Mouse (Mus musculus): ENCODE data around the gene Col6a2. TPM values are rescaled to one million over a fixed set of nuclear protein-coding genes. Genes with fewer than 3 reads are reported as not detected.

Col6a2 gene
- polyA plus RNA-seq, 1 experiment from 2014 or later, result 23.5 TPM

DNA sequence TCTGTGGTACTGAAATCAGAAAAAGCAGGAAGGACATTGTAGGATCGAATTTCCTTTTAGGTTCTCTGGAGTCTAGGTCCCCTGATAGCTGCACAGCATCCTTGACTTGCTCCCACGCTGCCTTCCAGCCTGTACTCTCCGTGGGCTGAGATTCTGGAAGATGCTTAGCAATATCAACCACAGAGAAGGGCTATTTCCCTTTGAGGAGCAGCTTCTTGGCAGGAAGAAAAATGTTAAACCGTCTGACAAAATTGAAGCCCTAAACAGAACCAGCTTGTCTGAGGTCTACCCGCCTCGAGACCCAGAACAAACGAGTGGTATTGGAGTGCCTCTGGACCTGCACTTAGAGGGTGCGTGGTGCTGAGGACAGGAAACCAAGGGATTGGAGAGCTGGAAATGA is 9.2 kb upstream of the Col6a2 start:
- 0 out of 2 replicates have a peak, but pooled peaks cover 3% of the 10 kb centered on the region for H3K9me3 ChIP-seq
- no peaks in the 10 kb centered on the region for H3K4me1 ChIP-seq (replicated peaks)
- no peaks in the 10 kb centered on the region for H3K27me3 ChIP-seq
- H3K4me3 ChIP-seq, result no peak overlapping the region
- no peak for ATAC-seq (ENCODE audit: low FRiP score)
- H3K4me2 ChIP-seq, result no peak overlapping the region
- no peak overlapping the region for H3K27ac ChIP-seq
- no peak overlapping the region for H3K9ac ChIP-seq
- H3K36me3 ChIP-seq, result no peaks in the 10 kb centered on the region
- WGBS, result 84% methylated on average over 8 of the region's 8 CpGs

DNA sequence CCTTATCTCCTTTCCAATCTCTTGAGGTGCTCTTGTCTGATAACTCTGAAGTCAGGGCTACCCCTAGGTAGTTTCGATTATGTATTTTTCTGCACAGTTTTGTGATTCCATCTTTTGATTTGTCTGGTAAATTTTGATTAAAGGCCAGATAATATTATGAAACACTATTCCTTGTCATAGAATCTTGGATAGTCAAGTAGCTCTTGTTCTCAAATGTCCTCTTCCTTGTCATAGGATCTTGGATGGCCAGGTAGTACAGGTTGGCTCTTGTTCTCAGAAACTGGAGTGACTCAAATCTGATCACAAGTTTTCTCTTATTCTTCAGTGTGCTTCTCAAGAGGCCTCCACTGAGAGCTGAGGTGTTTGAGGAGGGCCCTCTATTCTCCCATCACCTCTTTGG is 7.2 kb upstream of the Col6a2 start:
- no peak overlapping the region for H3K9ac ChIP-seq
- no peaks in the 10 kb centered on the region for H3K4me1 ChIP-seq (replicated peaks)
- H3K4me2 ChIP-seq, result no peak overlapping the region
- H3K4me3 ChIP-seq, result no peak overlapping the region
- no peak for ATAC-seq (ENCODE audit: low FRiP score)
- H3K9me3 ChIP-seq, result 0 out of 2 replicates have a peak, but pooled peaks cover 3% of the 10 kb centered on the region
- H3K36me3 ChIP-seq, result no peaks in the 10 kb centered on the region
- H3K27ac ChIP-seq, result no peak overlapping the region
- no peaks in the 10 kb centered on the region for H3K27me3 ChIP-seq
- 100% methylated on average over 1 of the region's 1 CpGs for WGBS

DNA sequence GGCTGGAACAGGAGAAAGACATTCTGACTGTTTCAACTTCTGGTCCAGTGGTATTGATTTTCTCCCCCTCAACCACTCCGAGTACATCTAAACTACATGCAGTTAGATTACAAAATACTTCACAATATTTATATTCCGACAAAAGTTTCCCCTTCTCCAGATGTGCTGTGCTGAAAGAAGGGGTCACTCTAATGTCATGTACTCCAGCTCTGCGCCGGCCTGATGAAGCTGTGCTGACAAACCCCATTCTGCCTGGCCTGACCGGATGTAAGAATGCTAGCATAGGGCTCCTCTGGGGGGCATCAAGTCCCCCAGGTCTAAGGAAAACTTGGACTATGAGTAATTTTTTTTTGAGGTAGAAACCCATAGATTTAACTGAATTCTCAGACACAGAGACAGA is 4.3 kb upstream of the Col6a2 start:
- no peak overlapping the region for H3K4me3 ChIP-seq
- no peak overlapping the region for H3K9ac ChIP-seq
- H3K27ac ChIP-seq, result no peak overlapping the region
- peaks cover 9% of the 10 kb centered on the region for H3K4me1 ChIP-seq (replicated peaks)
- peaks cover 9% of the 10 kb centered on the region; the same call in 1 of the 2 replicates for H3K27me3 ChIP-seq
- no peak for ATAC-seq (ENCODE audit: low FRiP score)
- no peak overlapping the region for H3K4me2 ChIP-seq
- H3K9me3 ChIP-seq, result 0 out of 2 replicates have a peak, but pooled peaks cover 3% of the 10 kb centered on the region
- 89% methylated on average over 5 of the region's 5 CpGs for WGBS
- H3K36me3 ChIP-seq, result no peaks in the 10 kb centered on the region

DNA sequence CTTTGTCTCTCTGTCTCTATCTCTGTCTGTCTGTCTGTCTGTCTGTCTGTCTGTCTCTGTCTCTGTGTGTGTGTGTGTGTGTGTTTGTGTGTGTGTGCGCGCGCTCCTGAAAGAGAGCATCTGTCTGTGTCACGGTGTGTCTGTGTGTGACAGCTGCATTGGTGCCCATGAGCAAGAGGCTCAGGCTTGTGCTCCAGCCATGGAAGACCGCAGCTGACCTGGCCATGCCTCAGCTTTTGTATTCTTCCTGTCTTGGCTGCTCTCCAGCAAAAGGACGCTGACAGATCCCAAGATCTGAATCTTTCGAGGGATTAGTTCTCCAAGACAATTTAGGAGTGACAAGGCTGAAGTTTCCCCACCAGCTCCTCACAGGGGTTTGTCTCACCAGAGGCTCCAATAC is 1.5 kb upstream of the Col6a2 start:
- H3K9ac ChIP-seq, result no peak overlapping the region
- H3K4me3 ChIP-seq, result no peak overlapping the region
- H3K27ac ChIP-seq, result no peak overlapping the region
- ATAC-seq (ENCODE audit: low FRiP score), result no peak
- 0 out of 2 replicates have a peak, but pooled peaks cover 3% of the 10 kb centered on the region for H3K9me3 ChIP-seq
- no peaks in the 10 kb centered on the region for H3K36me3 ChIP-seq
- 73% methylated on average over 7 of the region's 7 CpGs for WGBS
- peaks cover 9% of the 10 kb centered on the region for H3K4me1 ChIP-seq (replicated peaks)
- no peak overlapping the region for H3K4me2 ChIP-seq
- peaks cover 11% of the 10 kb centered on the region; the same call in 1 of the 2 replicates for H3K27me3 ChIP-seq

DNA sequence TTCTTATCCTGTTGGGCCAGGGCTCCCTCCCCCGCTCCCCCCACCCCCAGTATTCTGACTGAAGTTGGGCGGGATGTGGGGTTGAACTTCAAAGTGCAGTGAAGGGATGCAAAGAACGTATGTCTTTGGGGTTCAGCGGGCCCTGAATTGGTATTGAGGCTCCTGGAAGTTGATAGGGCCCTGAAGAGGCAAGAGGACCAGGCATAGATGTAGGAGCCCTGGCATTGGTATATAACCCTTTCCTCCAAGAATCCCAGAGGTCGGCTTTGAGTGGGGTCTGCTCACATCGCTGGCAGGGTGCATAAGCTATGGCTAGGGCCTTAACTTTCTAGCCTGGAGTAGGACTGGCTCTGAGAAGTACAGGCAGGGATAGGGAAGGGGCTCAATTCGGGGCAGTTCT is 304 bp upstream of the Col6a2 start:
- Histone ChIP-seq H3K36me3 (no peaks in the 10 kb centered on the region), H3K9ac (peak overlapping the region; percentile 63; the same call in 1 of the 2 replicates), H3K27ac (no peak overlapping the region), H3K27me3 (peaks cover 11% of the 10 kb centered on the region; the same call in 1 of the 2 replicates), H3K9me3 (no peaks in the 10 kb centered on the region), H3K4me2 (peak overlapping the region; percentile 58), H3K4me3 (peak overlapping the region; percentile 34; the same call in 1 of the 2 replicates), H3K4me1 (replicated peaks) (peaks cover 9% of the 10 kb centered on the region)
- no peak for ATAC-seq (ENCODE audit: low FRiP score)
- 15% methylated on average over 7 of the region's 7 CpGs for WGBS

DNA sequence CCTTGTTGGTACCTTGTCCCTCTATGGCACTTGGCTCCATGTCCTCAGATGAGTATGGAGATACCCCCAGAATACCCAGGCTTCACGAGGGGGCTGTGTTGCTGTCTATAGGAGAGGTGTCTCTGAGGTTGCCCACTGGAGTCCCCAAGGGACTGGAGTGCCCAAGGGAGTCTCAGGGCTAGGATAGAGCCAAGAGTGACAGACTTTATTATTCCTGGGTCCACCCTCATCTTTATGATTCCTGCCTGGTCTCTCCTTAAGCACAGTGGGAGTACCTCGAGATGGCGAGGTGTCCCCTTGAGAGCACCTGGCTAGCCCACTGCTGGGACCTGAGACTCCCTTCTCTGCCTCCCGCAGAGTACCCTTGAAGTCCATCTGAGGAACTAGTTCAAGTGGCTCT is 1.0 kb downstream of the Col6a2 start:
- peaks cover 11% of the 10 kb centered on the region; the same call in 1 of the 2 replicates for H3K27me3 ChIP-seq
- no peak overlapping the region for H3K27ac ChIP-seq
- peak overlapping the region; percentile 34 for H3K4me3 ChIP-seq
- no peak overlapping the region for H3K9ac ChIP-seq
- no peaks in the 10 kb centered on the region for H3K36me3 ChIP-seq
- ATAC-seq (ENCODE audit: low FRiP score), result no peak
- no peaks in the 10 kb centered on the region for H3K9me3 ChIP-seq
- WGBS, result 74% methylated on average over 4 of the region's 4 CpGs
- peaks cover 9% of the 10 kb centered on the region for H3K4me1 ChIP-seq (replicated peaks)
- peak overlapping the region; percentile 58; the same call in 1 of the 2 replicates for H3K4me2 ChIP-seq

DNA sequence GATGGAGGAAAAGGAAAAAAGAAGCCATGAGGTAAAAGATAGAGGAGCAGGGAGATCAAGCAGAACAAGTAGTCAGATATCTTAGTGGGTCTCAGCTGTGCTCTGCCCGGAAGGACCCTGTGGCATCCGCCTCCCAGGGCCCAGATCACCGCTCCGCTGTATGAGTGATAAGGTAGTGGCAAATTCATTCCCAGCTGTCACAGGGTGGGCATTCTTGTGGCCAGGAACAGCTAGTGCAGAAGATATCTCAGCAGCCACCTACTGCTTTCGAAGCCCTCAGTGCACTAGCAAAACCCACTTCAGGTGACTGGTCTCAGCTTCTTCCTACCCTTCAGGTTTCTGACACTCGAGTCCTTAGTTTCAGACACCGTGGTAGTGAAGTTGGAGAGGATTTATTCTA is 11.0 kb downstream of the Col6a2 start:
- WGBS, result 92% methylated on average over 7 of the region's 7 CpGs
- Histone ChIP-seq H3K9ac (no peak overlapping the region), H3K27ac (no peak overlapping the region), H3K27me3 (no peaks in the 10 kb centered on the region), H3K4me3 (no peak overlapping the region), H3K4me2 (no peak overlapping the region), H3K36me3 (no peaks in the 10 kb centered on the region), H3K4me1 (replicated peaks) (no peaks in the 10 kb centered on the region), H3K9me3 (no peaks in the 10 kb centered on the region)
- no peak for ATAC-seq (ENCODE audit: low FRiP score)

DNA sequence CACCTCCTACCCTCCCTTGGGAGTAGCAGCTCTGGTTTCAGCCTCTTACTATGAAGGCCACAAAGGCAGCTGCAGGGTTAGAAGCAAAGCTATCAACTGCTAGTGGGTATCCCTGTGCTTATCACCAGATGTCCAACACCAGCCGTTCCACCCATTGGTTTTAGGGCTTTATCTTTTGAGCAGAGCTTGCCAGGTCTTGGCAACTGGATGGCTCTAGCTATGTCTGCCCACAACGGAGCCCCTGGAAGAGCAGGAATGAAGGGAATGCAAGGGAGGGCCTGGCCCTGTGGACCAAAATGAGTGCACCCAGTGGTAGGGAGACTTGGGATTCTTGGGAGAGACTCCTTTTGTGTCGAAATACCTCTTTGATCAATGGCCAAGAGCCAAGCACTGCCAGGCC is 20.7 kb downstream of the Col6a2 start:
- Histone ChIP-seq H3K9me3 (no peaks in the 10 kb centered on the region), H3K27me3 (no peaks in the 10 kb centered on the region), H3K9ac (no peak overlapping the region), H3K4me2 (no peak overlapping the region), H3K4me1 (replicated peaks) (no peaks in the 10 kb centered on the region), H3K27ac (no peak overlapping the region), H3K36me3 (no peaks in the 10 kb centered on the region), H3K4me3 (no peak overlapping the region)
- ATAC-seq (ENCODE audit: low FRiP score), result no peak
- WGBS, result 94% methylated on average over 3 of the region's 3 CpGs

DNA sequence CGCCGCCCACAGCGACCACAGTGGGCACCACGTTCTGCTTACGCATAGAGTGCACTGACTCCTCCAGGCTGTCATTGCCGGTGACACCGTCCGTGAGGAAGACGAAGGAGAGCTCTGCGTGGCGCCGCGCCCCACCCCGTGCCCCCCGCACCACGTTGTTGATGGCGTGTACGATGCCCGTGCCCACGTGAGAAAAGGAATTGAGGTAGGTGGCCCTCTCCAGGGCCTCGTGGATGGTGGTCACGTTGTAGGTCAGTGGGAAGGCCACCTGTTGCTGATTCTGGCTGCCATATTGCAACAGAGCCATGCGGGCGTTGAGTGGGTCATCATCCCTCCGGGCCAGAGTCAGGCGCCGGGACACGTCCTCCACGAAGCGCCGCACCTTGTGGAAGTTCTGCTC is 27.1 kb downstream of the Col6a2 start:
- no peak overlapping the region for H3K4me2 ChIP-seq
- H3K4me1 ChIP-seq (replicated peaks), result no peaks in the 10 kb centered on the region
- no peak overlapping the region for H3K4me3 ChIP-seq
- WGBS, result 93% methylated on average over 31 of the region's 31 CpGs
- H3K27me3 ChIP-seq, result no peaks in the 10 kb centered on the region
- no peaks in the 10 kb centered on the region for H3K9me3 ChIP-seq
- no peaks in the 10 kb centered on the region for H3K36me3 ChIP-seq
- ATAC-seq (ENCODE audit: low FRiP score), result no peak
- H3K9ac ChIP-seq, result no peak overlapping the region
- H3K27ac ChIP-seq, result no peak overlapping the region

DNA sequence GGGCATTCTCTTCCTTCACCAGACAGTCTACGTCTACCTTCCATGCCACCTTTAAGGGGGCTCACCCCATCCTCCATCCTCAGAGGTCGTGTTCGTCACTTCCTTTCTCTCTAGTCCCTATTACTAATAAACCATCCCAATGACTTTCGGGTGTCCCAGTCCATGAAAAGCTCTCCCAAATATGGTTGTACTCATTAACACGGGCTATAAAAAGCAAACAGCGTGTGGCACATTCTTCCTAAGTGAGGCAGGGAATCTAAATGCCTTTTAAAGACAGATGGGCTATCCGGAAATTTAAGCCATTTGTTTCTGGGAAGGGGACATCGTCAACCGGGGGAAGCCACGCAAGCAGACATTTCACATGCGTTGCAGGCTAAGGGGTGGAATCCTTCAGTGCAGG is 33.2 kb downstream of the Col6a2 start:
- no peak overlapping the region for H3K9ac ChIP-seq
- H3K4me3 ChIP-seq, result no peak overlapping the region
- H3K27me3 ChIP-seq, result no peaks in the 10 kb centered on the region
- no peak for ATAC-seq (ENCODE audit: low FRiP score)
- H3K36me3 ChIP-seq, result no peaks in the 10 kb centered on the region
- WGBS, result 83% methylated on average over 11 of the region's 11 CpGs
- H3K4me2 ChIP-seq, result no peak overlapping the region
- H3K4me1 ChIP-seq (replicated peaks), result no peaks in the 10 kb centered on the region
- H3K27ac ChIP-seq, result no peak overlapping the region
- H3K9me3 ChIP-seq, result no peaks in the 10 kb centered on the region

DNA sequence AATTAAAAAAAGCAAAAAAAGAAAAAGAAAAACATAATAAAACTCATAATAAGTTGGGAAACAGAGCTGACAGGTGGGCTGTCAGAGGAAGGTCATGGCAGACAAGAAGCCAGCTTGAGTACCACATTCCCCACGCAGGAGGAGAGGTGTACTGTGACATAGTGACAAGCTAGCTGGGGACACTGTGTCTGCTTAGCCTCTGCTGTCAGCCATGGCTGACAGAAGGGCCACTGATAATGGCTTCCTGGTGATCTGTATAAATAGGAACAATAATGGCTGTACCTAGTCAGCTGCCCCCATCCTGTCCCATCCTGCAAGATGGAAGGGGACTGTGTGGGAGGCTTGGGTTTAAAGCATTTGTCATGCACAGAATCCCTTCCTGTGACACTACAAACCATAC is 37.2 kb downstream of the Col6a2 start:
- Histone ChIP-seq H3K27ac (no peak overlapping the region), H3K36me3 (no peaks in the 10 kb centered on the region), H3K27me3 (peaks cover 13% of the 10 kb centered on the region), H3K9me3 (no peaks in the 10 kb centered on the region), H3K4me2 (no peak overlapping the region), H3K9ac (no peak overlapping the region), H3K4me1 (replicated peaks) (no peaks in the 10 kb centered on the region; the same call in 1 of the 2 replicates), H3K4me3 (no peak overlapping the region)
- WGBS, result 53% methylated on average over 1 of the region's 1 CpGs
- ATAC-seq (ENCODE audit: low FRiP score), result no peak

DNA sequence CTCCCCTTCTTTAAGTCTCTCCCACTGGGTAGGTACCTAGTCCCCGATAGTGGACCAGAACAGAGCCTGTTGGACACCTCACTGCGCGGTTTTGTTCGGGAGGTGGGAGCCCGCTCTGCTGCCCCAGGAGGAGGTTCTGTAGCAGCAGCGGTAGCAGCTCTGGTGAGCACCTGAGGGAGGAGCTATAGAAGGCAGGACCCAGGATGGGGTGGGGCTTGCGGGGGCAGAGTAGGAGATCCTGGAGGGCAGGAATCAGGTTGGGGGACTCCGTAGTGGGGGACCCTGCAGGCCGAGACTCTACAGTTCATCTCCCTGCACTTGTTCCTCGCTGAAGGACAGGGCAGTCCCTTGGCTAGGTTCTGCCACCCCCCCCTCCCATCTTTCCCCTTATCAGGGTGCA is 39.3 kb downstream of the Col6a2 start:
- 14% methylated on average over 10 of the region's 10 CpGs for WGBS

DNA sequence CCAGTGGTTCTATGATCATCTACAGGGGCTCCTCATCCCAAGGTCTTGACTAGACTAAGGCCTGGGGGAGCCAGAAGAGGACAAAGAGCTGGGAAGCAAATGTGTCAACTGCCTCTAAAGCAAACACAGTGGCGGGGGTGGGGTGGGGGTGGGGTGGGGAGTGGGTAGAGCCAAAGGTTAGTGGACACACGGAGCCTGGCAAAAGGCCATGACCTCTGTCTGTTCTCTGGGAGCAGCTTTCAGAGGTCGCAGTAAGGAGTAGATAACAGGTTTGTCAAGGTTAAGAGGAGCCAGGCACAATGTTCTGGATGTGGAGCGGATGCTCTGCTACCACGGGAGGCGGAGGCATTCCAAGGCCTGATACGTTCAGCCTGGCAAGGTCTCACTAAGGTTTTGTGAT is 46.5 kb downstream of the Col6a2 start:
- ATAC-seq (ENCODE audit: low FRiP score), result no peak
- Histone ChIP-seq H3K27me3 (no peaks in the 10 kb centered on the region), H3K9me3 (no peaks in the 10 kb centered on the region), H3K27ac (no peak overlapping the region), H3K4me3 (no peak overlapping the region), H3K36me3 (no peaks in the 10 kb centered on the region), H3K9ac (no peak overlapping the region), H3K4me2 (no peak overlapping the region), H3K4me1 (replicated peaks) (no peaks in the 10 kb centered on the region)
- 76% methylated on average over 7 of the region's 7 CpGs for WGBS

More for the DNA sequence above, 39.3 kb downstream of the Col6a2 start:
- H3K9me3 ChIP-seq, result no peaks in the 10 kb centered on the region
- H3K4me2 ChIP-seq, result peak overlapping the region; percentile 33
- H3K27ac ChIP-seq, result no peak overlapping the region
- H3K9ac ChIP-seq, result no peak overlapping the region
- H3K36me3 ChIP-seq, result no peaks in the 10 kb centered on the region
- H3K27me3 ChIP-seq, result peaks cover 13% of the 10 kb centered on the region
- ATAC-seq (ENCODE audit: low FRiP score), result no peak
- H3K4me1 ChIP-seq (replicated peaks), result no peaks in the 10 kb centered on the region; the same call in 1 of the 2 replicates
- no peak overlapping the region for H3K4me3 ChIP-seq

Measured in hindbrain, embryonic 13.5 days (tissue).